Mouse (Mus musculus) ES-Bruce4 (cell line): ENCODE measurements at regions not wholly inside any gene's neighbourhood (a gene's known extent, or its start where the extent isn't known, plus 50 kb on each side); places are given as distances from the start of the nearest gene placed in this dataset.

Experiments used
- EP300 ChIP-seq: IDR thresholded peaks from 2 replicates; pipeline ENCODE4 v1.6.1; 2011; ENCODE audit warnings: low read depth, low read length; ENCODE audit not compliant: insufficient read depth
- POLR2A ChIP-seq: IDR thresholded peaks from one replicate; pipeline ENCODE4 v1.8.1; 2011; ENCODE audit warnings: low read length; ENCODE audit not compliant: insufficient read depth

- TF ChIP-seq POLR2A = no peak
- TF ChIP-seq EP300 = no peak
Measured at GRCm38 (mm10) chr7:136807101-136807500, 87.3 kb upstream of the Mgmt start.
